Mouse (Mus musculus) heart, adult 2 months (tissue): ENCODE results near the gene Tspan5.

Experiments used
- CTCF ChIP-seq: fragments of 200-600 bp; IDR thresholded peaks from 2 replicates; pipeline ENCODE4 v1.8.1; 2022; ENCODE audit warnings: antibody characterized with exemption, mild to moderate bottlenecking, moderate library complexity
- POLR2A ChIP-seq: fragments of 200-500 bp; IDR thresholded peaks from 2 replicates; pipeline ENCODE4 v1.6.1; 2011; ENCODE audit warnings: mild to moderate bottlenecking, low read depth, low read length, control low read depth; ENCODE audit not compliant: insufficient read depth

- TF ChIP-seq POLR2A (no peak), CTCF (no peak)
These were observed 101.2 kb downstream of the Tspan5 start for GRCm38 (mm10) chr3:138843180-138843579.
